Comparison of ENCODE assay signal across 9 mouse cellular contexts in genomic region chr12:12401504-12401903, GRCm38 (mm10).
DNase-seq lines count a peak whose midpoint lies in the region; ATAC-seq and TF ChIP-seq lines count a peak whose summit lies in the region.
"Had no signal": no experiment of that assay in that cellular context is flagged by ENCODE, and none has a peak within 500 bp of the region (broad histone marks: within the 10 kb centered on the region; RNA-seq: fewer than 3 reads in every experiment).

No protein-coding gene starts in this region.

- no peaks in the 10 kb centered on the region for H3K9me3 ChIP-seq in heart, embryonic 14.5 days (ENCODE audit: control insufficient read depth, low read length)
- no peaks in the 10 kb centered on the region for H3K9me3 ChIP-seq in limb, embryonic 10.5 days (replicated peaks)
- H3K9me3 ChIP-seq in stomach, embryonic 16.5 days (replicated peaks; ENCODE audit: control insufficient read depth, low read length) = no peaks in the 10 kb centered on the region
- H3K9me3 ChIP-seq: liver, embryonic 13.5 days had no signal

- DNase-seq in layer of hippocampus, adult 2 months (ENCODE audit: low spot score in 2 of 2) = no peak
- DNase-seq in layer of hippocampus, adult 9-11 months = no peak
- peak; percentile 65 for DNase-seq in limb, embryonic 10.5 days (ENCODE audit: low spot score)
- DNase-seq in spleen, adult 12 weeks (ENCODE audit: low spot score) = no peak
- DNase-seq in c-Kit-positive CD71-positive TER-119-positive erythroid progenitor cells, embryonic 14.5 days (ENCODE audit: low spot score) = no peak
- DNase-seq: liver, embryonic 13.5 days had no signal

- no peaks in the 10 kb centered on the region for H3K27me3 ChIP-seq in heart, embryonic 14.5 days (ENCODE audit: control insufficient read depth, insufficient read depth, low read length)
- no peaks in the 10 kb centered on the region for H3K27me3 ChIP-seq in limb, embryonic 10.5 days (ENCODE audit: low read depth, poor library complexity, severe bottlenecking)
- H3K27me3 ChIP-seq in stomach, embryonic 16.5 days (ENCODE audit: control insufficient read depth, insufficient read depth, low read length) = no peaks in the 10 kb centered on the region
- H3K27me3 ChIP-seq: liver, embryonic 13.5 days had no signal

- H3K27ac ChIP-seq in layer of hippocampus, adult 2 months = peak overlapping the region; percentile 3; the same call in 1 of the 2 replicates
- peak overlapping the region; percentile 83 to 90 for H3K27ac ChIP-seq in heart, embryonic 14.5 days (replicated peaks in 1 of 2; ENCODE audit: control insufficient read depth in 1 of 2, insufficient read depth in 1 of 2, low read depth in 2 of 2, low read length in 2 of 2)
- H3K27ac ChIP-seq in limb, embryonic 10.5 days = peak overlapping the region; percentile 61; the same call in 1 of the 2 replicates
- no peak overlapping the region for H3K27ac ChIP-seq in stomach, embryonic 16.5 days (ENCODE audit: low read length)
- H3K27ac ChIP-seq: liver, embryonic 13.5 days had no signal

- peak overlapping the region; percentile 53 for H3K4me3 ChIP-seq in layer of hippocampus, adult 2 months
- peak overlapping the region; percentile 26 to 35 for H3K4me3 ChIP-seq in heart, embryonic 14.5 days (ENCODE audit: control insufficient read depth in 1 of 2, insufficient read depth in 1 of 2, low read depth in 1 of 2, low read length in 2 of 2)
- no peak overlapping the region for H3K4me3 ChIP-seq in limb, embryonic 10.5 days
- H3K4me3 ChIP-seq in stomach, embryonic 16.5 days (replicated peaks; ENCODE audit: low read length) = peak overlapping the region; percentile 32
- H3K4me3 ChIP-seq: liver, embryonic 13.5 days had no signal

- TF ChIP-seq CTCF in layer of hippocampus, adult 2 months (conservative IDR thresholded peaks at IDR 0.05) = no peak

- H3K9ac ChIP-seq in heart, embryonic 14.5 days (ENCODE audit: low read length) = peak overlapping the region; percentile 66
- H3K9ac ChIP-seq in stomach, embryonic 16.5 days (ENCODE audit: low read length) = 0 out of 2 replicates have a peak overlapping the region, but pooled peaks have one; percentile 31
- H3K9ac ChIP-seq: liver, embryonic 13.5 days had no signal

- ATAC-seq in common myeloid progenitor, adult 5-6 weeks (replicated peaks; ENCODE audit: low read depth, poor library complexity, severe bottlenecking) = 0 out of 2 replicates have a peak, but pooled peaks have one; percentile 20
- ATAC-seq in heart, embryonic 14.5 days (ENCODE audit: insufficient number of reproducible peaks, insufficient read depth, low FRiP score, low read depth) = peak; percentile 67; the same call in 1 of the 2 replicates
- peak; percentile 40; the same call in 1 of the 2 replicates for ATAC-seq in stomach, embryonic 16.5 days (ENCODE audit: insufficient read depth, low FRiP score)

- WGBS in heart, embryonic 14.5 days = 14% methylated on average over 15 of the region's 15 CpGs
- WGBS in limb, embryonic 10.5 days = 43% methylated on average over 15 of the region's 15 CpGs
- 16% methylated on average over 15 of the region's 15 CpGs for WGBS in stomach, embryonic 16.5 days

- no peaks in the 10 kb centered on the region for H3K36me3 ChIP-seq in heart, embryonic 14.5 days (ENCODE audit: control insufficient read depth, insufficient read depth, low read length)
- H3K36me3 ChIP-seq in limb, embryonic 10.5 days = no peaks in the 10 kb centered on the region
- H3K36me3 ChIP-seq in stomach, embryonic 16.5 days (ENCODE audit: control insufficient read depth, insufficient read depth, low read length) = no peaks in the 10 kb centered on the region
- H3K36me3 ChIP-seq: liver, embryonic 13.5 days had no signal

- H3K4me2 ChIP-seq in heart, embryonic 14.5 days (ENCODE audit: low read length) = peak overlapping the region; percentile 69
- H3K4me2 ChIP-seq in stomach, embryonic 16.5 days (ENCODE audit: low read depth, low read length) = peak overlapping the region; percentile 59
- H3K4me2 ChIP-seq: liver, embryonic 13.5 days had no signal

- peaks cover 11 to 19% of the 10 kb centered on the region in 2 experiments for H3K4me1 ChIP-seq in heart, embryonic 14.5 days (ENCODE audit: control insufficient read depth in 2 of 2, insufficient read depth in 2 of 2, low read length in 2 of 2)
- peaks cover 21% of the 10 kb centered on the region for H3K4me1 ChIP-seq in limb, embryonic 10.5 days
- peaks cover 7% of the 10 kb centered on the region; the same call in 1 of the 2 replicates for H3K4me1 ChIP-seq in stomach, embryonic 16.5 days (ENCODE audit: control insufficient read depth, insufficient read depth, low read length)
- H3K4me1 ChIP-seq: liver, embryonic 13.5 days had no signal
